Mouse (Mus musculus) small intestine, adult 2 months (tissue): ENCODE measurements around the gene U2af1l4.

Source experiments
- CTCF ChIP-seq: fragments of 200-500 bp; IDR thresholded peaks from 2 replicates; pipeline ENCODE4 v1.5.1; 2012; ENCODE audit warnings: low read depth, mild to moderate bottlenecking, control low read depth, inconsistent platforms, low read length, moderate library complexity, mixed read lengths; ENCODE audit not compliant: insufficient replicate concordance, insufficient read length; ENCODE audit errors: extremely low read depth
- POLR2A ChIP-seq: fragments of 200-500 bp; IDR thresholded peaks from 2 replicates; pipeline ENCODE4 v1.6.1; 2012; ENCODE audit warnings: low read depth, mild to moderate bottlenecking, control low read depth, inconsistent platforms, low read length, moderate library complexity

GRCm38 (mm10) chr7:30593579-30594509 is 30.7 kb downstream of the U2af1l4 start:
- TF ChIP-seq CTCF (no peak), POLR2A (no peak)
